8 mouse cellular contexts compared by ENCODE assay signal in the genomic region with DNA sequence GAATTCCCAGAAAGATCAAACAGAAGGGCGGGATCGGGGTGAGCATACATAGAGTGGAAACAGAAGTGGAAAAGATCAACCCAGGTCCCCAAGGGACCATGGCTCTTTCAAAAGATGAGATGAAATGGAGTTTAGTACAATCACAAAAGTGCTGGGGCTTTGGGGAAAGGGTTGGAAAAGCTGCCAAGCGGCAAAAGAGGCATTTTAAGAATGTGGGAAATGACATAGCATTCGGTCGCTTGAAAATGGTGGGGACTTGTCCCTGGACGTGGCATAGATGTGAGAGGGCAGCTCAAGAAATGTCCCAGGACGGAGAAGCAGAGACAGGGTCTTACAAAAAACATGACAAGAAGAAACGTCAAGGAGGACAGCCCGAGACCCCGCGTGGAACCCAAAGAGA. TPM values are rescaled to one million over a fixed set of nuclear protein-coding genes. Genes with fewer than 3 reads are reported as not detected.
A peak's percentile ranks its signal among the peaks of the same experiment; 100 is the strongest.
DNase-seq lines count a peak whose midpoint lies in the region; ATAC-seq and TF ChIP-seq lines count a peak whose summit lies in the region.

No protein-coding gene starts in this region.

- H3K9ac ChIP-seq in heart, embryonic 14.5 days (ENCODE audit: low read length), result peak overlapping the region; percentile 89
- H3K9ac ChIP-seq in ES-E14 (ENCODE audit: insufficient read depth, low read depth, low read length, poor library complexity, severe bottlenecking), result peak overlapping the region; percentile 85
- peak overlapping the region; percentile 63 for H3K9ac ChIP-seq in forebrain, postnatal 0 days

- WGBS in heart, embryonic 14.5 days, result 5% methylated on average over 11 of the region's 11 CpGs
- 7% methylated on average over 11 of the region's 11 CpGs for WGBS in forebrain, postnatal 0 days

- in situ Hi-C loops in ES-E14 (cut with MboI; ENCODE audit: low sequenced_read_pairs in 2 of 2, unreplicated experiment in 2 of 2), result no loop called here

- TF ChIP-seq CTCF in forebrain, postnatal 0 days (IDR thresholded peaks at IDR 0.05; ENCODE audit: low read depth), result no peak

- H3K27ac ChIP-seq in heart, embryonic 14.5 days (replicated peaks in 1 of 2; ENCODE audit: control insufficient read depth in 1 of 2, insufficient read depth in 1 of 2, low read depth in 2 of 2, low read length in 2 of 2), result peak overlapping the region; percentile 99 to 100
- 0 out of 2 replicates have a peak overlapping the region, but pooled peaks have one; percentile 93 for H3K27ac ChIP-seq in ES-E14 (ENCODE audit: insufficient read depth, low read depth, low read length, poor library complexity, severe bottlenecking)
- peak overlapping the region; percentile 96 for H3K27ac ChIP-seq in forebrain, postnatal 0 days (ENCODE audit: low read depth, low read length)

- H3K36me3 ChIP-seq in heart, embryonic 14.5 days (ENCODE audit: control insufficient read depth, insufficient read depth, low read length), result peaks cover 60% of the 10 kb centered on the region
- H3K36me3 ChIP-seq in ES-E14 (ENCODE audit: control insufficient read depth, insufficient read depth, low read length, poor library complexity, severe bottlenecking), result peaks cover 39% of the 10 kb centered on the region
- peaks cover 52% of the 10 kb centered on the region for H3K36me3 ChIP-seq in forebrain, postnatal 0 days (ENCODE audit: insufficient read depth)

- ATAC-seq in heart, embryonic 14.5 days (ENCODE audit: insufficient number of reproducible peaks, insufficient read depth, low FRiP score, low read depth), result no peak
- ATAC-seq in forebrain, postnatal 0 days, result no peak

- peak overlapping the region; percentile 68 to 73 for H3K4me3 ChIP-seq in heart, embryonic 14.5 days (ENCODE audit: control insufficient read depth in 1 of 2, insufficient read depth in 1 of 2, low read depth in 1 of 2, low read length in 2 of 2)
- peak overlapping the region; percentile 76 to 93 for H3K4me3 ChIP-seq in ES-E14 (ENCODE audit: insufficient read depth in 1 of 2, low read depth in 1 of 2, low read length in 2 of 2, poor library complexity in 1 of 2, severe bottlenecking in 1 of 2)
- H3K4me3 ChIP-seq in forebrain, postnatal 0 days (ENCODE audit: low read depth, low read length), result peak overlapping the region; percentile 60

- H3K9me3 ChIP-seq in heart, embryonic 14.5 days (ENCODE audit: control insufficient read depth, low read length), result no peaks in the 10 kb centered on the region
- H3K9me3 ChIP-seq in ES-E14 (ENCODE audit: control insufficient read depth, insufficient read depth, low read depth, low read length), result no peaks in the 10 kb centered on the region
- H3K9me3 ChIP-seq in forebrain, postnatal 0 days (ENCODE audit: low read length), result no peaks in the 10 kb centered on the region

- H3K27me3 ChIP-seq in heart, embryonic 14.5 days (ENCODE audit: control insufficient read depth, insufficient read depth, low read length), result no peaks in the 10 kb centered on the region
- H3K27me3 ChIP-seq in forebrain, postnatal 0 days (ENCODE audit: insufficient read depth, low read length), result no peaks in the 10 kb centered on the region

- no peak for DNase-seq in heart, postnatal 4 days
- no peak for DNase-seq in ES-E14 (ENCODE audit: low read depth, low spot score)
- DNase-seq in forebrain, postnatal 0 days, result no peak
- peak; percentile 14 for DNase-seq in lung, postnatal 14 days
- DNase-seq in gastrocnemius, postnatal 4 days (ENCODE audit: low spot score in 2 of 2), result no peak
- no peak for DNase-seq in adrenal gland, adult 18-20 months (ENCODE audit: low spot score in 2 of 2)
- DNase-seq in cerebellum, adult 9-11 months, result no peak

- peak overlapping the region; percentile 86 for H3K4me2 ChIP-seq in heart, embryonic 14.5 days (ENCODE audit: low read length)
- H3K4me2 ChIP-seq in forebrain, postnatal 0 days (ENCODE audit: low read depth), result peak overlapping the region; percentile 77

- H3K4me1 ChIP-seq in heart, embryonic 14.5 days (ENCODE audit: control insufficient read depth in 2 of 2, insufficient read depth in 2 of 2, low read length in 2 of 2), result peaks cover 6 to 25% of the 10 kb centered on the region in 2 experiments
- peaks cover 0 to 4% of the 10 kb centered on the region in 2 experiments; a peak in 2 of 4 replicates for H3K4me1 ChIP-seq in ES-E14 (ENCODE audit: control insufficient read depth in 2 of 2, insufficient read depth in 2 of 2, low read length in 2 of 2, poor library complexity in 1 of 2)
- H3K4me1 ChIP-seq in forebrain, postnatal 0 days (ENCODE audit: insufficient read depth), result peaks cover 12% of the 10 kb centered on the region

TF ChIP-seq in ES-E14, 5 proteins besides CTCF, POLR2A, EP300 and RAD21:
- no peak for TF ChIP-seq ZNF384 (IDR thresholded peaks at IDR 0.05; ENCODE audit: low read depth, low read length)
- no peak for TF ChIP-seq ZC3H11A (IDR thresholded peaks at IDR 0.05; ENCODE audit: borderline replicate concordance, low read depth, low read length)
- TF ChIP-seq MAFK (IDR thresholded peaks at IDR 0.05; ENCODE audit: insufficient read depth, low read depth, low read length), result no peak
- no peak for TF ChIP-seq CHD2 (IDR thresholded peaks at IDR 0.05; ENCODE audit: low read depth, low read length)
- TF ChIP-seq HCFC1 (IDR thresholded peaks at IDR 0.05; ENCODE audit: borderline replicate concordance, insufficient read depth, low read length), result no peak

RNA-seq across cellular contexts. Expression of a gene that starts 0.5 kb away (rescaled TPM):
- polyA plus RNA-seq in heart, embryonic 14.5 days (2014; fragmentation: Nextera tagmentation; extraction: Ambion mirVana), result 81.9 and 95.0 TPM in 2 replicates
- total RNA-seq in heart, postnatal 4 days (2021), result 10 to 100 TPM; 34.4 to 35.5 TPM
- total RNA-seq in ES-E14 (2012; rRNA removed), result 90.7 and 105 TPM in 2 replicates
- 52.3 and 69.6 TPM in 2 replicates for total RNA-seq in forebrain, postnatal 0 days (2014; rRNA removed)
- 102 and 103 TPM in 2 replicates for polyA plus RNA-seq in forebrain, postnatal 0 days (2015; fragmentation: Nextera tagmentation; extraction: Ambion mirVana)
- total RNA-seq in gastrocnemius, postnatal 4 days (2021), result 10 to 100 TPM; 54.7 to 56.4 TPM
- total RNA-seq in adrenal gland, adult 18-20 months (2021), result 100 to 1,000 TPM in 1 of 2 experiments, 10 to 100 TPM in 1; 83.2 to 110 TPM

RNA-seq across cellular contexts. Expression of a gene that starts 0.9 kb away (rescaled TPM):
- polyA plus RNA-seq in heart, embryonic 14.5 days (2014; fragmentation: Nextera tagmentation; extraction: Ambion mirVana), result 192 and 210 TPM in 2 replicates
- 100 to 1,000 TPM; 309 to 336 TPM for total RNA-seq in heart, postnatal 4 days (2021)
- 51.6 and 59.0 TPM in 2 replicates for total RNA-seq in ES-E14 (2012; rRNA removed)
- total RNA-seq in forebrain, postnatal 0 days (2014; rRNA removed), result 182 and 199 TPM in 2 replicates
- 424 and 467 TPM in 2 replicates for polyA plus RNA-seq in forebrain, postnatal 0 days (2015; fragmentation: Nextera tagmentation; extraction: Ambion mirVana)
- total RNA-seq in gastrocnemius, postnatal 4 days (2021), result 100 to 1,000 TPM; 137 to 142 TPM
- total RNA-seq in adrenal gland, adult 18-20 months (2021), result 100 to 1,000 TPM; 303 to 375 TPM

RNA-seq across cellular contexts. Expression of a gene that starts 12.6 kb away (rescaled TPM):
- 14.4 and 18.0 TPM in 2 replicates for polyA plus RNA-seq in heart, embryonic 14.5 days (2014; fragmentation: Nextera tagmentation; extraction: Ambion mirVana)
- total RNA-seq in heart, postnatal 4 days (2021), result 100 to 1,000 TPM; 111 to 119 TPM
- 23.1 and 30.1 TPM in 2 replicates for total RNA-seq in ES-E14 (2012; rRNA removed)
- 42.6 and 43.0 TPM in 2 replicates for total RNA-seq in forebrain, postnatal 0 days (2014; rRNA removed)
- polyA plus RNA-seq in forebrain, postnatal 0 days (2015; fragmentation: Nextera tagmentation; extraction: Ambion mirVana), result 6.4 and 8.4 TPM in 2 replicates
- total RNA-seq in gastrocnemius, postnatal 4 days (2021), result 10 to 100 TPM; 44.1 to 44.7 TPM
- 10 to 100 TPM; 38.7 to 63.0 TPM for total RNA-seq in adrenal gland, adult 18-20 months (2021)

RNA-seq across cellular contexts. Expression of a gene that starts 16.2 kb away (rescaled TPM):
- polyA plus RNA-seq in heart, embryonic 14.5 days (2014; fragmentation: Nextera tagmentation; extraction: Ambion mirVana), result 1.4 and 1.7 TPM in 2 replicates
- total RNA-seq in heart, postnatal 4 days (2021), result not detected
- total RNA-seq in ES-E14 (2012; rRNA removed), result 9.4 and 14.9 TPM in 2 replicates
- 0.71 and 1.6 TPM in 2 replicates for total RNA-seq in forebrain, postnatal 0 days (2014; rRNA removed)
- 1.2 and 2.4 TPM in 2 replicates for polyA plus RNA-seq in forebrain, postnatal 0 days (2015; fragmentation: Nextera tagmentation; extraction: Ambion mirVana)
- not detected for total RNA-seq in gastrocnemius, postnatal 4 days (2021)
- 1 to 10 TPM in 1 of 2 experiments, not detected in 1; 1.2 TPM for total RNA-seq in adrenal gland, adult 18-20 months (2021)

RNA-seq across cellular contexts. Expression of a gene that starts 25.3 kb away (rescaled TPM):
- 0.27 and 0.46 TPM in 2 replicates for polyA plus RNA-seq in heart, embryonic 14.5 days (2014; fragmentation: Nextera tagmentation; extraction: Ambion mirVana)
- under 1 TPM in 1 of 2 experiments, not detected in 1; 0.56 TPM for total RNA-seq in heart, postnatal 4 days (2021)
- 2.3 and 4.4 TPM in 2 replicates for total RNA-seq in ES-E14 (2012; rRNA removed)
- total RNA-seq in forebrain, postnatal 0 days (2014; rRNA removed), result 8.8 and 12.7 TPM in 2 replicates
- 8.6 and 8.7 TPM in 2 replicates for polyA plus RNA-seq in forebrain, postnatal 0 days (2015; fragmentation: Nextera tagmentation; extraction: Ambion mirVana)
- under 1 TPM in 1 of 2 experiments, not detected in 1; 0.39 TPM for total RNA-seq in gastrocnemius, postnatal 4 days (2021)
- total RNA-seq in adrenal gland, adult 18-20 months (2021), result under 1 TPM; 0.23 to 0.35 TPM
